Mouse (Mus musculus) liver, embryonic 13.5 days (tissue): ENCODE measurements around the gene Glb1l. TPM values are rescaled to one million over a fixed set of nuclear protein-coding genes. Genes with fewer than 3 reads are reported as not detected.

Source experiments
- ATAC-seq: fragments of 200-750 bp; cut with Nextera tagmentation; 2 replicates; pipeline ENCODE4 v1.8.0; 2017; ENCODE audit warnings: low read depth, mild to moderate bottlenecking, moderate number of reproducible peaks, moderate library complexity
- DNase-seq: peaks from one replicate; pipeline ENCODE4 v3.0.0; 2022
- H3K27ac ChIP-seq: fragments of 300-500 bp; sonication (generic); 2 replicates; pipeline ENCODE4 v1.5.1; 2015; ENCODE audit warnings: moderate library complexity, mild to moderate bottlenecking, inconsistent platforms
- H3K27me3 ChIP-seq: fragments of 300-500 bp; sonication (generic); 2 replicates; pipeline ENCODE4 v1.6.1; 2015; ENCODE audit warnings: mild to moderate bottlenecking, inconsistent platforms
- H3K36me3 ChIP-seq: fragments of 300-500 bp; sonication (generic); 2 replicates; pipeline ENCODE4 v1.6.1; 2015; ENCODE audit warnings: mild to moderate bottlenecking, inconsistent platforms
- H3K4me1 ChIP-seq: fragments of 300-500 bp; sonication (generic); replicated peaks from 2 replicates; pipeline ENCODE4 v1.6.1; 2015; ENCODE audit warnings: inconsistent platforms
- H3K4me2 ChIP-seq: fragments of 300-500 bp; sonication (generic); 2 replicates; pipeline ENCODE4 v1.6.1; 2015; ENCODE audit warnings: inconsistent platforms, mild to moderate bottlenecking, moderate library complexity
- H3K4me3 ChIP-seq: fragments of 300-500 bp; sonication (generic); replicated peaks from 2 replicates; pipeline ENCODE4 v1.5.1; 2015; ENCODE audit warnings: mild to moderate bottlenecking, inconsistent platforms
- H3K9ac ChIP-seq: fragments of 300-500 bp; sonication (generic); 2 replicates; pipeline ENCODE4 v1.6.1; 2015; ENCODE audit warnings: mild to moderate bottlenecking, inconsistent platforms
- H3K9me3 ChIP-seq: fragments of 300-500 bp; sonication (generic); replicated peaks from 2 replicates; pipeline ENCODE4 v1.6.1; 2016; ENCODE audit warnings: inconsistent platforms
- WGBS: fragments of 180-500 bp; shearing (Covaris S2); methylation state at CpG from one replicate; pipeline ENCODE4 v1.1.7; 2015; ENCODE audit not compliant: insufficient replicate concordance; 5-methylcytosine and 5-hydroxymethylcytosine counted together
- polyA plus RNA-seq: library from polyadenylated mRNA; unstranded; fragments of >200 nt; fragmentation: Nextera tagmentation; extraction: Ambion mirVana; gene quantifications from 2 replicates; pipeline ENCODE4 v1.2.1, GENCODE M21; 2015

Gene Glb1l
- polyA plus RNA-seq, 1 experiment from 2014 or later: 3.8 TPM

GRCm38 (mm10) chr1:75217893-75218226, 7.2 kb upstream of the Glb1l start:
- 2% methylated on average over 6 of the region's 6 CpGs for WGBS

GRCm38 (mm10) chr1:75216797-75217585, 6.4 kb upstream of the Glb1l start:
- H3K4me1 ChIP-seq: peaks cover 67% of the 10 kb centered on the region
- peak overlapping the region; percentile 96 for H3K9ac ChIP-seq
- WGBS: 40% methylated on average over 13 of the region's 13 CpGs

More at GRCm38 (mm10) chr1:75217893-75218226, 7.2 kb upstream of the Glb1l start:
- peak overlapping the region; percentile 91 for H3K4me3 ChIP-seq
- H3K4me2 ChIP-seq: peak overlapping the region; percentile 99
- H3K9ac ChIP-seq: peak overlapping the region; percentile 96
- H3K4me1 ChIP-seq: peaks cover 59% of the 10 kb centered on the region
- H3K27me3 ChIP-seq: peaks cover 27% of the 10 kb centered on the region
- H3K9me3 ChIP-seq: no peaks in the 10 kb centered on the region
- H3K36me3 ChIP-seq: peaks cover 44% of the 10 kb centered on the region
- peak overlapping the region; percentile 96 for H3K27ac ChIP-seq
- no peak for DNase-seq
- ATAC-seq: peak; percentile 2

DNA sequence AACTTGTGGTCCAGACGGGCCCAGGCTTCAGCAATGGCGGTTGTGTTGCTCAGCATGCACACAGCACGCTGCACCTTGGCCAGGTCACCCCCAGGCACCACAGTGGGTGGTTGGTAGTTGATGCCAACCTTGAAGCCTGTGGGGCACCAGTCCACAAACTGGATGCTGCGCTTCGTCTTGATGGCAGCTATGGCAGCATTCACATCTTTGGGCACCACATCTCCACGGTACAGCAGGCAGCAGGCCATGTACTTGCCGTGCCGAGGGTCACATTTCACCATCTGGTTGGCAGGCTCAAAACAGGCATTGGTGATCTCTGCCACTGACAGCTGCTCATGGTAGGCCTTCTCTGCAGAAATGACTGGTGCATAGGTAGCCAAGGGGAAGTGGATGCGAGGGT, 5.2 kb upstream of the Glb1l start:
- no peak for ATAC-seq

More at GRCm38 (mm10) chr1:75216797-75217585, 6.4 kb upstream of the Glb1l start:
- H3K27ac ChIP-seq: peak overlapping the region; percentile 96
- H3K36me3 ChIP-seq: peaks cover 52% of the 10 kb centered on the region
- H3K9me3 ChIP-seq: no peaks in the 10 kb centered on the region
- peaks cover 24% of the 10 kb centered on the region for H3K27me3 ChIP-seq
- H3K4me3 ChIP-seq: peak overlapping the region; percentile 91
- peak; percentile 71 for DNase-seq
- peak; percentile 58 for ATAC-seq
- H3K4me2 ChIP-seq: peak overlapping the region; percentile 99

DNA sequence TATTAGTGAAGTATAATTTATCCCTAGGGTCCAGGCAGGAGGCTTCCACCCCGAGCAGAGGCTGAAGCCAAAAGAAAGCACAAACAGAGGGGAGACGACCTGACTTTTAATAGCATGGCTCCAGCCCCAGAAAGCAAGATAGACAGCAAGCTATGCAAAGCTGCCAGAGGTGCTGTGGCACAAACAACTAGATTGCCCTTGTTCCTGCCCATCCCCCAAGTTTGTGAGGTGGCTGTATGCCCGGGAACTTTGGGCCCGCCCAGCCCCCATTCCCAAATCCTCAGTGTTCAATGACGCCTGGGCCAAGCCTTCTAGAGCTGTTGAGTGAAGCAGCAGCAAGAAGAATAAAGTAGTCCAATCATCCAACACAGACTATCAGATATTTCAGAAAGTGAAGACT, 4.3 kb upstream of the Glb1l start:
- peak overlapping the region; percentile 91 for H3K4me3 ChIP-seq
- H3K27me3 ChIP-seq: peaks cover 6% of the 10 kb centered on the region
- ATAC-seq (no peak), DNase-seq (no peak)
- 50% methylated on average over 5 of the region's 5 CpGs for WGBS
- peak overlapping the region; percentile 96 for H3K9ac ChIP-seq
- H3K4me1 ChIP-seq: peaks cover 79% of the 10 kb centered on the region
- peaks cover 56% of the 10 kb centered on the region for H3K36me3 ChIP-seq
- H3K27ac ChIP-seq: peak overlapping the region; percentile 96
- H3K9me3 ChIP-seq: no peaks in the 10 kb centered on the region
- H3K4me2 ChIP-seq: peak overlapping the region; percentile 99

More for the DNA sequence above, 5.2 kb upstream of the Glb1l start:
- H3K27ac ChIP-seq: peak overlapping the region; percentile 96
- H3K4me3 ChIP-seq: peak overlapping the region; percentile 91
- no peak for DNase-seq
- peaks cover 15% of the 10 kb centered on the region for H3K27me3 ChIP-seq
- WGBS: 86% methylated on average over 9 of the region's 9 CpGs
- peaks cover 77% of the 10 kb centered on the region for H3K4me1 ChIP-seq
- H3K9ac ChIP-seq: peak overlapping the region; percentile 96
- peak overlapping the region; percentile 99 for H3K4me2 ChIP-seq
- peaks cover 56% of the 10 kb centered on the region for H3K36me3 ChIP-seq
- H3K9me3 ChIP-seq: no peaks in the 10 kb centered on the region

DNA sequence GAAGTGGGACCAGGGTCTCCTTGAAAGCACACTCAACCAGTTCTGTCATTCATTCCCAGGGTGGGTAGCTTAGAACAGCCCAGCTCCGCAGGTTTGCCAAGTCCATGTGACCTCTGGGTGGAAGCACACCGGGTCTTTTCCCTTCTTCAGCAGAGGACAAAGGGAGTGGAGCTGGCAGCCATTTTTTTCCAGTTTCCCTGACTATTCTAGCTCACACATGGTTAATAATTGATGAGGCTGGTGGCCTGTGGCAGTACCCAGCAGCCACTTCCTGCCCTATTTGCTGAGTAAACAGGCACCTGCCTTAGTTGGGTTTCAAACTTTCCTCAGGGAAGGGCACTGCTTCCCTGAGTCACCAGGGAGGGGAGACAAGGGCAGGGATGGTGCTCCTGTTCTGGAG, 3.8 kb upstream of the Glb1l start:
- ATAC-seq (no peak), DNase-seq (no peak)
- Histone ChIP-seq H3K9ac (peak overlapping the region; percentile 96), H3K4me1 (peaks cover 79% of the 10 kb centered on the region), H3K27me3 (peaks cover 1% of the 10 kb centered on the region), H3K4me2 (peak overlapping the region; percentile 99), H3K9me3 (no peaks in the 10 kb centered on the region), H3K36me3 (peaks cover 56% of the 10 kb centered on the region), H3K27ac (peak overlapping the region; percentile 96), H3K4me3 (peak overlapping the region; percentile 91)
- 79% methylated on average over 2 of the region's 2 CpGs for WGBS

DNA sequence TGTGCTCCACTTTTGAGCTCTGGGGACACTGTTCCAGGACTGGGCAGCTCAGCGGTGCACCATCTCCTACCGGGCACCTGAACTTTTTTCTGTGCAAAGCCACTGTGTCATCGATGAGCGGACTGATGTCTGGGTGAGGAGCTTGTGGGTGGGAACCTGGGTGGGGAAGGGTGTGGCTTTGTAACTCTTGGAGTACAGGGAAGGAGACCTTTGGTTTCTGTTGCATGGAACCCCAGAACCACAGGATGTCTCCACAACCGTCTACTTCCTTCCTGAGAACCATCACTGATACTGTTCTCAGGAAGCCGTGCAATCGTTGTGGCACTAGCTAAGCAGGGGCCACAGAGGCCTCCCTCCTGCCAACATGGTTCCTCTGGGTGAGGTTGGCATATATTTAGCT, 2.5 kb upstream of the Glb1l start:
- H3K4me1 ChIP-seq: peaks cover 90% of the 10 kb centered on the region
- H3K36me3 ChIP-seq: peaks cover 56% of the 10 kb centered on the region
- peak; percentile 11; the same call in 1 of the 2 replicates for ATAC-seq
- 12% methylated on average over 7 of the region's 7 CpGs for WGBS
- H3K27me3 ChIP-seq: no peaks in the 10 kb centered on the region
- H3K27ac ChIP-seq: peak overlapping the region; percentile 96
- peak overlapping the region; percentile 91 for H3K4me3 ChIP-seq
- H3K4me2 ChIP-seq: peak overlapping the region; percentile 99
- no peaks in the 10 kb centered on the region for H3K9me3 ChIP-seq
- peak overlapping the region; percentile 96 for H3K9ac ChIP-seq
- DNase-seq: peak; percentile 41

DNA sequence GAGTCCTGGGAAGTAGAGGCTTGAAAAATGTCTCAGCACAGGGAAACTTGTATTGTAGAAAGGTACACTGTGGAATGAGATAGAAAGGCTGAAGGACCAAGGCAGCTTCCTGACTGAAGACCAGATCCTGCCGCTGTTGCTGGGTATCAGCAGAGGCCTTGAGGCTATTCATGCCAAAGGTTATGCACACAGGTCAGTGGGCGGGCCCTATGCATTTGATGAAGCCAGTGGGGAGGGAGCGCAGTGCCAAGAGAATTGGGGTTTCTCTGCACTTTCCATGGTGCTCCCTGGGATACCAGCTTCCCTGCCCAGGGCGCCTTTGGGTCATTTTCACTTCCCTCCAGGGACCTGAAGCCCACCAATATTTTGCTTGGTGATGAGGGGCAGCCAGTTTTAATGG, 1.9 kb upstream of the Glb1l start:
- Histone ChIP-seq H3K4me3 (peak overlapping the region; percentile 91), H3K4me1 (peaks cover 91% of the 10 kb centered on the region)
- WGBS: 61% methylated on average over 4 of the region's 4 CpGs

GRCm38 (mm10) chr1:75211141-75211708, 612 bp upstream of the Glb1l start:
- peak overlapping the region; percentile 96 for H3K9ac ChIP-seq
- H3K27me3 ChIP-seq: no peaks in the 10 kb centered on the region
- peak overlapping the region; percentile 91 for H3K4me3 ChIP-seq
- ATAC-seq (no peak), DNase-seq (no peak)
- 5% methylated on average over 17 of the region's 17 CpGs for WGBS
- H3K4me1 ChIP-seq: peaks cover 81% of the 10 kb centered on the region
- H3K9me3 ChIP-seq: no peaks in the 10 kb centered on the region
- peak overlapping the region; percentile 99 for H3K4me2 ChIP-seq
- H3K27ac ChIP-seq: peak overlapping the region; percentile 96
- peaks cover 45% of the 10 kb centered on the region for H3K36me3 ChIP-seq

More for the DNA sequence above, 1.9 kb upstream of the Glb1l start:
- Histone ChIP-seq H3K4me2 (peak overlapping the region; percentile 99), H3K27ac (peak overlapping the region; percentile 96), H3K9ac (peak overlapping the region; percentile 96), H3K36me3 (peaks cover 56% of the 10 kb centered on the region), H3K9me3 (no peaks in the 10 kb centered on the region), H3K27me3 (no peaks in the 10 kb centered on the region)
- ATAC-seq (no peak), DNase-seq (no peak)

DNA sequence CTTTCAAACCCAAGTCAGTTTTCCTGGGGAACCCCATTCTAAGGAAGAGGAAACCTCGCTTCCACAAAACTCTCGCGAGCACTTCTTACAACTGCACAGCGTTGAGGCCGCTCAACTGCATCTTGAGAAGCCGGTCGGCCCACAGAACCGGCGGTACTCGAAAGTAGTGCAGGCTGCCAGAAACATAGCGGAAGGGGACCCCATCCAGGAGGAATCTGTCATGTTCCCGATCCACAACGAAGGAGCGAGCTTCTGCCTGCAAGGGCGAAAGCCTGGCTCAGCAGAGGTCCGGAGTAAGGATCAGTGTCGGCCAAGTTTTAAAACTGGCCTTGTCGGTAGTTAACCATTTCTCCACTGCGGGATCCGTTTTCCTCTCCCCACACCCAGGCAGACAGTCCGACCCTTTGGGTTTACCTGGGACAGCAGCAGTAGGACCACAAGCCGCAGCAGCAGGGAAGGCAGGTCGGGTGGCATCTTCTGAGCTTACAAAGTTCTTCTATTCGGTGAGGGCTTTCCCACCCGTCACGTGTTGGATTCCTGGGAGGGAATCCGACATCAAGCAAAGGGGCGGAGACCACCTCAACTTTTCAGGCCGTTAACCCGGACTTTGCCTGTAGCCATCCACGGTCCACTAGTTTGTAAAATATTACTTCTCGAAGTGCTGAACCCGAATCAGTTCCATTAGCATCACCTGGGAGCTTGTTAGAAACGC, 1.5 kb downstream of the Glb1l start:
- Histone ChIP-seq H3K4me2 (peak overlapping the region; percentile 99), H3K27ac (peak overlapping the region; percentile 96; the same call in 1 of the 2 replicates), H3K27me3 (no peaks in the 10 kb centered on the region), H3K9me3 (no peaks in the 10 kb centered on the region), H3K4me1 (peaks cover 60% of the 10 kb centered on the region), H3K9ac (peak overlapping the region; percentile 96), H3K36me3 (peaks cover 24% of the 10 kb centered on the region), H3K4me3 (peak overlapping the region; percentile 91)
- ATAC-seq (no peak), DNase-seq (peak; percentile 36)
- 20% methylated on average over 34 of the region's 34 CpGs for WGBS

DNA sequence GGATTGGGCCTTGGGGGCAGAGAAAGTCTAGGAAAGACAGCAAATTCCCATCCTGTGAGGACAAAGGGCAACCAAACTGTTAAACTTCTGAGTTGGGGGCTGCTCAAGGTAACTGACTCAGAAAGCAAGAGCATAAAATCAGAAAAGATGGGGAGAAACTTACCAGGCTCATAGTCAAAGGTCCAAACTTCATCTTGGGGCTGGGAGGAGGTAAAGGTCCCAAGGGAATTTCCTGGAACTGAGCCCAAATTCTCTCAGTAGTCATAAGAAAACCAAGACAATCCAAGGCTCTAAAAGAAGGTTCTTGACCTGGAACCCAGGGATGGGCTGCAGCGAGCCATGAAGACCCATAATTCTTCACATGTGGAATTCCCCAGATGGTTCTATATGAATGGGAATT, 9.4 kb downstream of the Glb1l start:
- Histone ChIP-seq H3K4me1 (no peaks in the 10 kb centered on the region), H3K27me3 (no peaks in the 10 kb centered on the region), H3K9me3 (no peaks in the 10 kb centered on the region), H3K4me3 (no peak overlapping the region), H3K4me2 (no peak overlapping the region), H3K36me3 (peaks cover 30% of the 10 kb centered on the region), H3K9ac (no peak overlapping the region), H3K27ac (no peak overlapping the region)
- DNase-seq (no peak), ATAC-seq (no peak)
- WGBS: 75% methylated on average over 1 of the region's 1 CpGs

GRCm38 (mm10) chr1:75192452-75192851, 18.2 kb downstream of the Glb1l start:
- Histone ChIP-seq H3K4me3 (peak overlapping the region; percentile 87), H3K9ac (peak overlapping the region; percentile 86), H3K36me3 (peaks cover 50% of the 10 kb centered on the region), H3K27me3 (no peaks in the 10 kb centered on the region), H3K4me2 (peak overlapping the region; percentile 94), H3K4me1 (peaks cover 51% of the 10 kb centered on the region), H3K9me3 (no peaks in the 10 kb centered on the region), H3K27ac (peak overlapping the region; percentile 97)
- peak; percentile 55 for DNase-seq
- peak; percentile 30; the same call in 1 of the 2 replicates for ATAC-seq
- under 1% methylated on average over 19 of the region's 19 CpGs for WGBS
